Mouse (Mus musculus): ENCODE data around the gene Rnf133. TPM values are rescaled to one million over a fixed set of nuclear protein-coding genes. Genes with fewer than 3 reads are reported as not detected.

Rnf133 gene
- not detected in 2 replicates for polyA plus RNA-seq (2015; fragmentation: Nextera tagmentation; extraction: Ambion mirVana)

GRCm38 (mm10) chr6:23650205-23650604 lies at the start of gene Rnf133:
Gene Rnf133 (minus strand): TSS chr6:23650305.

GRCm38 (mm10) chr6:23655036-23655435 lies 4.9 kb upstream of the Rnf133 start, which contains the start of gene Rnf148:
Gene Rnf148 (minus strand): TSS chr6:23655136.

Other genes with a start within 250 kb of the Rnf133 start
- gene Rnf148, start 4.8 kb upstream of the Rnf133 start, polyA plus RNA-seq (2015; fragmentation: Nextera tagmentation; extraction: Ambion mirVana) = not detected in 2 replicates
- 10.1 and 11.1 TPM in 2 replicates for gene Cadps2, start 189.1 kb upstream of the Rnf133 start, polyA plus RNA-seq (2015; fragmentation: Nextera tagmentation; extraction: Ambion mirVana)